Mouse (Mus musculus) neural tube, embryonic 11.5 days (tissue): ENCODE measurements at regions not wholly inside any gene's neighbourhood (a gene's known extent, or its start where the extent isn't known, plus 50 kb on each side); places are given as distances from the start of the nearest gene placed in this dataset.
"Not testable (repeated sequence)": the region's sequence is repeated elsewhere in the genome, so short reads cannot be mapped to it uniquely, and the experiment has no call there.

ENCODE experiments used
- ATAC-seq: fragments of 200-750 bp; cut with Nextera tagmentation; 2 replicates; pipeline ENCODE4 v1.8.0; 2017; ENCODE audit warnings: moderate number of reproducible peaks, mild to moderate bottlenecking, moderate TSS enrichment, moderate library complexity; ENCODE audit not compliant: insufficient read depth, low FRiP score, low TSS enrichment
- DNase-seq: peaks from one replicate; pipeline ENCODE4 v3.0.0-alpha.2; 2015; ENCODE audit warnings: low spot score
- H3K27ac ChIP-seq: fragments of 300-500 bp; sonication (generic); 2 replicates; pipeline ENCODE4 v1.5.1; 2014; ENCODE audit warnings: low read depth, mild to moderate bottlenecking, low read length
- H3K27me3 ChIP-seq: fragments of 300-500 bp; sonication (generic); 2 replicates; pipeline ENCODE4 v1.6.1; 2014; ENCODE audit warnings: mild to moderate bottlenecking, low read length, mixed read lengths; ENCODE audit not compliant: control insufficient read depth, insufficient read depth
- H3K36me3 ChIP-seq: fragments of 300-500 bp; sonication (generic); 2 replicates; pipeline ENCODE4 v1.6.1; 2014; ENCODE audit warnings: mild to moderate bottlenecking, low read length, moderate library complexity, mixed read lengths; ENCODE audit not compliant: control insufficient read depth, insufficient read depth
- H3K4me1 ChIP-seq: fragments of 300-500 bp; sonication (generic); 2 replicates; pipeline ENCODE4 v1.6.1; 2014; ENCODE audit warnings: low read length, mixed read lengths; ENCODE audit not compliant: control insufficient read depth, insufficient read depth
- H3K4me2 ChIP-seq: fragments of 300-500 bp; sonication (generic); 2 replicates; pipeline ENCODE4 v1.6.1; 2014; ENCODE audit warnings: low read depth, mild to moderate bottlenecking, moderate library complexity
- H3K4me3 ChIP-seq: fragments of 300-500 bp; sonication (generic); 2 replicates; pipeline ENCODE4 v1.5.1; 2014; ENCODE audit warnings: low read depth, low read length
- H3K9ac ChIP-seq: fragments of 300-500 bp; sonication (generic); 2 replicates; pipeline ENCODE4 v1.6.1; 2014; ENCODE audit warnings: mild to moderate bottlenecking, low read length
- H3K9me3 ChIP-seq: fragments of 300-500 bp; sonication (generic); 2 replicates; pipeline ENCODE4 v1.6.1; 2016; ENCODE audit warnings: low read length; ENCODE audit not compliant: control insufficient read depth
- WGBS: fragments of 180-500 bp; shearing (Covaris S2); extraction: QIAGEN DNeasy Blood & Tissue Kit; methylation state at CpG from one replicate; pipeline ENCODE4 v1.1.7; 2014; 5-methylcytosine and 5-hydroxymethylcytosine counted together

- no peak for DNase-seq
- Histone ChIP-seq H3K4me3 (no peak overlapping the region), H3K4me2 (no peak overlapping the region), H3K27me3 (no peaks in the 10 kb centered on the region), H3K9ac (no peak overlapping the region), H3K9me3 (no peaks in the 10 kb centered on the region), H3K27ac (no peak overlapping the region), H3K4me1 (no peaks in the 10 kb centered on the region), H3K36me3 (no peaks in the 10 kb centered on the region)
- WGBS, result 19% methylated on average over 1 of the region's 1 CpGs
- ATAC-seq, result no peak
Measured at GRCm38 (mm10) chrX:63991127-63991526, 160.9 kb downstream of the Gm6760 start.

GRCm38 (mm10) chrX:63972386-63972785 is 179.6 kb downstream of the Gm6760 start:
- H3K27ac ChIP-seq, H3K9ac ChIP-seq: not testable (repeated sequence)
- peak; percentile 48 for DNase-seq

More at GRCm38 (mm10) chrX:63972386-63972785, 179.6 kb downstream of the Gm6760 start:
- not testable (repeated sequence) for ATAC-seq, H3K4me1 ChIP-seq, H3K4me2 ChIP-seq, H3K9me3 ChIP-seq, H3K4me3 ChIP-seq, H3K36me3 ChIP-seq, H3K27me3 ChIP-seq
